Mouse (Mus musculus) layer of hippocampus, postnatal 36 days (tissue): ENCODE results near the gene Vps18. TPM values are rescaled to one million over a fixed set of nuclear protein-coding genes. Genes with fewer than 3 reads are reported as not detected.

Experiments
- total RNA-seq, 2 experiments: library from RNA; stranded (reverse); gene quantifications; 2 replicates each; pipeline ENCODE4 v1.2.3; 2021

The Vps18 gene
- total RNA-seq, 2 experiments from 2014 or later = 40.6 to 41.5 TPM

Other genes with a start within 250 kb of the Vps18 start
- gene Knl1, start 241.6 kb upstream of the Vps18 start, total RNA-seq = under 1 TPM; 0.37 to 0.48 TPM
- gene Rad51, start 175.9 kb upstream of the Vps18 start, total RNA-seq = 1 to 10 TPM in 1 of 2 experiments, under 1 TPM in 1; 0.99 to 1.5 TPM
- gene Rmdn3, start 131.7 kb upstream of the Vps18 start, total RNA-seq = 10 to 100 TPM; 59.4 to 61.8 TPM
- not detected for gene Gchfr, start 121.0 kb upstream of the Vps18 start, total RNA-seq
- gene Gm14137, start 114.2 kb upstream of the Vps18 start, total RNA-seq = not detected
- gene Zfyve19, start 80.1 kb upstream of the Vps18 start, total RNA-seq = 10 to 100 TPM; 38.7 to 43.9 TPM
- gene Dnajc17, start 79.9 kb upstream of the Vps18 start, total RNA-seq = 10 to 100 TPM; 17.4 to 17.6 TPM
- gene Ppp1r14d, start 58.8 kb upstream of the Vps18 start, total RNA-seq = not detected
- gene Spint1, start 51.4 kb upstream of the Vps18 start, total RNA-seq = 1 to 10 TPM; 1.7 to 2.4 TPM
- gene Rhov, start 17.5 kb upstream of the Vps18 start, total RNA-seq = 1 to 10 TPM; 6.4 to 6.9 TPM
- 1 to 10 TPM; 2.7 TPM for gene Dll4, start 37.0 kb downstream of the Vps18 start, total RNA-seq
- gene Chac1, start 62.5 kb downstream of the Vps18 start, total RNA-seq = 1 to 10 TPM; 5.2 to 5.8 TPM
- gene Ino80, start 188.9 kb downstream of the Vps18 start, total RNA-seq = 10 to 100 TPM; 18.2 to 18.7 TPM